Mouse (Mus musculus): ENCODE measurements around the gene Etnppl. TPM values are rescaled to one million over a fixed set of nuclear protein-coding genes. Genes with fewer than 3 reads are reported as not detected.

The Etnppl gene
- total and polyA plus RNA-seq, 2 experiments from 2014 or later, result 0.08 TPM; not detected in 1

DNA sequence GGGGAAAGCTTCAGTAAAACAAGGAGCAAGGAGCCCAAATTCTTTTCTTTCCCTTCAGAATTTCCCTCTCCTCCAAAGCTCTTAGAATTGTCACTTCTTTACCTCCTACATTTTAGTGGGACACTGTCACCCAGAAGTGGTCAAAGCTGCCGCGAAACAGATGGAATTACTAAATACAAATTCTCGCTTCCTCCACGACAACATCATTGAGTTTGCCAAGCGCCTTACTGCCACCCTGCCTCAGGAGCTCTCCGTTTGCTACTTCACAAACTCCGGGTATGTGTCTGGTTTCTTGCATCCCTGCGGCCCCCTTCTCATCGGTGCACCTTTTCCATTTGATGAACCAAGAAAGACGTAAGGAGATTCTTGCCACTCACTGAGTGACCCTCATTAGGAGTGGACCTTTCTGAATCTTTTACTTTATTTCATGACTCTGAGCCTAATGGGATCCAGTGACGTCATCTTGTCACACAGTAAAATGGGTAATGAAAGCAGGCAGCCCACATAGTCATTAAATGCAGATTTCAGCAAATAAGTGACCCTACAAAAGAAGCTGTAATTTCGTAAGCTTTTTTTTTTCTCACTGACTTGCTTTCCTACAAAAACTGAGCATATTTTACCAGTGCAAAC lies 3.4 kb downstream of the Etnppl start:
- DNase-seq (ENCODE audit: low spot score), result no peak
- 79% methylated on average over 12 of the region's 12 CpGs for WGBS
- H3K27ac ChIP-seq, result no peak overlapping the region

DNA sequence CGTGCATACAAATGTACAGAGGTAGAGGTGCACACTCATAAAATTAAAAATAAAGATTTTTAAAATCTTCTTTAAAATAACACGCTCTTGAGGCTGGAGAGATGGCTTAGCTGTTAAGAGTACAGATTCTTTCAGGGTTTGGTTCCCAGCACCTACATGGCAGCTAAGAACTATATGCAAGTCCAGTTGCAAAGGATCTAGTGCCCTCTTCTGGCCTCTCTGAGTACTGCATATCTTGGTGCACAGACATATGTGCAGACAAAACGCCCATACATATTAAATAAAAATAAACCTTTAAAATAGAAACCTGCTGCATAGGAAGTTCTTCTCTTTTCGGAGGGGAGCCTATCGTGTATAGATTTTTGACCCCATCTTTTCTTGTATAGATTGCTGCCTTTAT lies 11.1 kb downstream of the Etnppl start:
- H3K4me2 ChIP-seq (ENCODE audit: low read depth, low read length), result no peak overlapping the region
- no peaks in the 10 kb centered on the region for H3K27me3 ChIP-seq (ENCODE audit: insufficient read depth, low read length)
- DNase-seq (ENCODE audit: low spot score) (no peak), ATAC-seq (no peak)
- no peaks in the 10 kb centered on the region for H3K4me1 ChIP-seq (ENCODE audit: insufficient read depth, low read length)
- no peaks in the 10 kb centered on the region for H3K9me3 ChIP-seq (ENCODE audit: low read length)
- no peak overlapping the region for H3K9ac ChIP-seq (replicated peaks; ENCODE audit: low read length)
- TF ChIP-seq CTCF (IDR thresholded peaks at IDR 0.05; ENCODE audit: low read depth), result peak; percentile 7; the same call in 1 of the 2 replicates
- H3K36me3 ChIP-seq (ENCODE audit: insufficient read depth, low read length), result no peaks in the 10 kb centered on the region
- no peak overlapping the region for H3K4me3 ChIP-seq (ENCODE audit: low read length)
- H3K27ac ChIP-seq, result no peak overlapping the region
- WGBS, result 93% methylated on average over 5 of the region's 5 CpGs

More for the DNA sequence above, 3.4 kb downstream of the Etnppl start:
- ATAC-seq, result no peak
- no peaks in the 10 kb centered on the region for H3K4me1 ChIP-seq (ENCODE audit: insufficient read depth, low read length)
- no peak for TF ChIP-seq CTCF (IDR thresholded peaks at IDR 0.05; ENCODE audit: low read depth)
- H3K4me2 ChIP-seq (ENCODE audit: low read depth, low read length), result no peak overlapping the region
- no peak overlapping the region for H3K9ac ChIP-seq (replicated peaks; ENCODE audit: low read length)
- H3K4me3 ChIP-seq (ENCODE audit: low read length), result no peak overlapping the region
- no peaks in the 10 kb centered on the region for H3K36me3 ChIP-seq (ENCODE audit: insufficient read depth, low read length)
- no peaks in the 10 kb centered on the region for H3K27me3 ChIP-seq (ENCODE audit: insufficient read depth, low read length)
- H3K9me3 ChIP-seq (ENCODE audit: low read length), result no peaks in the 10 kb centered on the region

DNA sequence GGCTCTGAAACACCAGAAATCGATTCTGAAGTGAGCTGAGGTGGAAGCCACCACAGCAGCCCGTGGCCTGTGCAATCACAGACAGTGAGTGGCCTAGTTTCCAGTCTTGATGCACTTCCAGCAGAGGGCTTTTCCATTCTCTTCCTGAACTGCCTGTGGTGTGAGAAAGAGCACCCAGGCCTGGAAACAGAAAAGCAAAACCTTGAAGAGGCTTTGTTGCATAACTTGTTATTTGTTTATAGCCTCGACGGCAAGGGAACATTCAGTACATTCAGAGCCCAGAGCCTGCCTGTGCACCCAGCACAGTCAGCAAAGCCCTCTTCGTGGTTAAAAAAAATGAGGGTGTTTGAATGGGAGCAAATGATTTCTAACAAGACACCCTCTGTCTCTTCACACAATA lies 16.6 kb downstream of the Etnppl start:
- ATAC-seq (no peak), DNase-seq (ENCODE audit: low spot score) (no peak)
- Histone ChIP-seq H3K4me1 (ENCODE audit: insufficient read depth, low read length) (no peaks in the 10 kb centered on the region), H3K9ac (replicated peaks; ENCODE audit: low read length) (no peak overlapping the region), H3K27ac (no peak overlapping the region), H3K36me3 (ENCODE audit: insufficient read depth, low read length) (no peaks in the 10 kb centered on the region), H3K4me3 (ENCODE audit: low read length) (no peak overlapping the region), H3K27me3 (ENCODE audit: insufficient read depth, low read length) (no peaks in the 10 kb centered on the region), H3K9me3 (ENCODE audit: low read length) (no peaks in the 10 kb centered on the region), H3K4me2 (ENCODE audit: low read depth, low read length) (no peak overlapping the region)
- 56% methylated on average over 5 of the region's 5 CpGs for WGBS
- TF ChIP-seq CTCF (IDR thresholded peaks at IDR 0.05; ENCODE audit: low read depth), result no peak

DNA sequence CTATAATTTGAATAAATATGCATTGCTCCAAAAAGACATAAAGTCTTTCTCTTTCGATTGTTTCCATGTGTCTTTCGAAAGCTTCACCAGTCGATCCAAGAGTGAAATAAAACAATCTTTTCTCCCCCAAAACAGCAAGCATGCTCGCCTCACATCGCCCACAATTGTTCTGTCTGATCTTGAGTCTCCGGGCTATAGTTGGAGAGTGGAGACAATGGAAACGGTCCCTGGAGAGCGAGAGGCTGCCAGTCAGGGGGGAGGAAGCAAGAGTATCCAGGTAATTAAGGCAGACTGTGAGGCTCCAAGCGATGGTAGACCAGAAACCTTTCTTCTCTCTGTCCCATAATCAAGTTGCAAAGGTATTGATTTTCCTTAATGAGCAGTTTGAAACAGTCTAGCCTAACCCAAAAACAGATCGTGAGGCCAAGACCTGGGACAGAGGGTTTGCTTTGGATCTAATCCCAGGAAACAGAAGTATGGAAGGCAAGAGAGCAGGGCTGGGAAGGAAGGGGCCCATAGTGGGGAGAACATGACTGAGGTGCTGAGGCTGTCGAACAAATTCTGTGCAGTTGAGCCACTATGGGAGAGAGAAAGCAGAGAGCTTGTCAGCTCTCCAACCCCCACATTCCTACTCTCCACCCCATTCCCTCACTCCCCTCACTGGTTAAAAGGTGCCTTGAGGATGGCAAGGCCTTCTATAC lies 29.0 kb downstream of the Etnppl start:
- ATAC-seq (no peak), DNase-seq (ENCODE audit: low spot score) (no peak)
- no peak overlapping the region for H3K4me2 ChIP-seq (ENCODE audit: low read depth, low read length)
- no peak for TF ChIP-seq CTCF (IDR thresholded peaks at IDR 0.05; ENCODE audit: low read depth)
- H3K9ac ChIP-seq (replicated peaks; ENCODE audit: low read length), result no peak overlapping the region
- no peak overlapping the region for H3K27ac ChIP-seq
- no peaks in the 10 kb centered on the region for H3K36me3 ChIP-seq (ENCODE audit: insufficient read depth, low read length)
- no peak overlapping the region for H3K4me3 ChIP-seq (ENCODE audit: low read length)
- H3K9me3 ChIP-seq (ENCODE audit: low read length), result 0 out of 2 replicates have a peak, but pooled peaks cover 3% of the 10 kb centered on the region
- H3K4me1 ChIP-seq (ENCODE audit: insufficient read depth, low read length), result no peaks in the 10 kb centered on the region
- 70% methylated on average over 11 of the region's 11 CpGs for WGBS
- no peaks in the 10 kb centered on the region for H3K27me3 ChIP-seq (ENCODE audit: insufficient read depth, low read length)

DNA sequence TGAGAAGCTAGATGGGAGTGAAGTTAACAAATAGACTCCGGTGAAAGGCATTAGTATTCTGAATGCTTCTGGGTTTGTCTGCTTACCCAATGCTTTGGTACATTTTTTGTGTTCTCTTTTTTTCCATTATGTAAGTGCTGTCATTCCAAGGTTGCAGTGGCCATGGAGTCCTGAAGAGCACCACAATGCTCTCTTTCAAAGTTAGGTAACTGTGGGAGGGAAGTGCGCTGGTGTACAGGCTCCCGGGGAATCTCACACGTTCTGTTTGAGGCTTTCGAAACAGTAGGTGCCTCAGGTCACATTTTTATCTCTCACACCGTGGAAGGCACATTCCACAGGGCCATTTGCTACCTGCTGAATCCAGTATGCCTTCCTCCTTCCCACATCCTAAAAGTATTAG lies 32.3 kb downstream of the Etnppl start:
- H3K9ac ChIP-seq (replicated peaks; ENCODE audit: low read length), result no peak overlapping the region
- no peak for DNase-seq (ENCODE audit: low spot score)
- no peaks in the 10 kb centered on the region for H3K4me1 ChIP-seq (ENCODE audit: insufficient read depth, low read length)
- 49% methylated on average over 6 of the region's 6 CpGs for WGBS
- H3K9me3 ChIP-seq (ENCODE audit: low read length), result no peaks in the 10 kb centered on the region
- H3K4me3 ChIP-seq (ENCODE audit: low read length), result no peak overlapping the region
- no peak for TF ChIP-seq CTCF (IDR thresholded peaks at IDR 0.05; ENCODE audit: low read depth)
- ATAC-seq, result no peak
- no peak overlapping the region for H3K27ac ChIP-seq
- H3K4me2 ChIP-seq (ENCODE audit: low read depth, low read length), result no peak overlapping the region
- no peaks in the 10 kb centered on the region for H3K36me3 ChIP-seq (ENCODE audit: insufficient read depth, low read length)
- H3K27me3 ChIP-seq (ENCODE audit: insufficient read depth, low read length), result no peaks in the 10 kb centered on the region

DNA sequence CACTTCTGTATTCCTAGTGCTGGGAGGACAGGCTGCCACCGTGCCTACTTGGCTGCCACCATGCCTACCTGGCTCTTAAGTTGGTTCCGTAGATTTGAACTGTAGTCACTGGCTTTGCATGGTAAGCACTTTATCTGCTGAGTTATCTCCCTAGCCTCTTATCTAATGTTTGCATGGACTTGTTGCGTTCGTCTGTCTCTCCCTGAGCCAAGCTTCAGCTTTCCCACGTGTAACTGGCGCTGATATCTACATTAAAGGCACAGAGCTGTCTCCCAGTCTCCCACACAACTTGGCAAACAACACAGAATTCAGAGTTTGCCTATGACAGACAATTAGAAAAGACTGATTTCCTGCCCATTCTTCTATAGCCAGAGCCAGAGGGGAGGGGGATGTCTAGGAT lies 43.4 kb downstream of the Etnppl start:
- Histone ChIP-seq H3K36me3 (ENCODE audit: insufficient read depth, low read length) (no peaks in the 10 kb centered on the region), H3K27ac (no peak overlapping the region), H3K4me2 (ENCODE audit: low read depth, low read length) (no peak overlapping the region), H3K4me3 (ENCODE audit: low read length) (no peak overlapping the region), H3K27me3 (ENCODE audit: insufficient read depth, low read length) (no peaks in the 10 kb centered on the region), H3K9me3 (ENCODE audit: low read length) (no peaks in the 10 kb centered on the region), H3K9ac (replicated peaks; ENCODE audit: low read length) (no peak overlapping the region), H3K4me1 (ENCODE audit: insufficient read depth, low read length) (no peaks in the 10 kb centered on the region)
- no peak for TF ChIP-seq CTCF (IDR thresholded peaks at IDR 0.05; ENCODE audit: low read depth)
- DNase-seq (ENCODE audit: low spot score) (no peak), ATAC-seq (no peak)
- 77% methylated on average over 6 of the region's 6 CpGs for WGBS

DNA sequence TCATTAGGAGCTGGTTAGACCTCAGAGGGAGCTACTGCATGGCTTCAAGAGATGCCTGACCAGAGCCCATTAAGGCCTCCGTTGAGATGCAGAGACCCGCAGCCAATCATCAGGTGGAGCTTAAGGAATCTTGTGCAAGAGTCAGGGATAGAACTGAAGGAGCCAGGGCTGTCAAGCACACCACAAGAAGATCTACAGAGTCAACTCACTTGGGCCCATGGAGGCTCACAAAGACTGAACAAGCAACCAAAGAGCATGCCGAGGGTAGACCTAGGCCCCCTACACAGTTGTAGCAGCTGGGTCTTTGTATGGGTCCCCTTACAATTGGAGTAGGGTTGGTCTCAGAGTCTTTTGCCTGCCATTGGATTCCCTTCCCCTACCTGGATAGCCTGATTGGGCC lies 45.2 kb downstream of the Etnppl start:
- TF ChIP-seq CTCF (IDR thresholded peaks at IDR 0.05; ENCODE audit: low read depth), result no peak
- Histone ChIP-seq H3K27me3 (ENCODE audit: insufficient read depth, low read length) (no peaks in the 10 kb centered on the region), H3K27ac (no peak overlapping the region), H3K9me3 (ENCODE audit: low read length) (no peaks in the 10 kb centered on the region), H3K36me3 (ENCODE audit: insufficient read depth, low read length) (no peaks in the 10 kb centered on the region), H3K4me1 (ENCODE audit: insufficient read depth, low read length) (no peaks in the 10 kb centered on the region), H3K4me3 (ENCODE audit: low read length) (no peak overlapping the region), H3K9ac (replicated peaks; ENCODE audit: low read length) (no peak overlapping the region), H3K4me2 (ENCODE audit: low read depth, low read length) (no peak overlapping the region)
- 96% methylated on average over 3 of the region's 3 CpGs for WGBS
- no peak for ATAC-seq
- DNase-seq (ENCODE audit: low spot score), result no peak

All from hindbrain, postnatal 0 days (tissue).